Mouse (Mus musculus): ENCODE results near the gene Atg7.

DNA sequence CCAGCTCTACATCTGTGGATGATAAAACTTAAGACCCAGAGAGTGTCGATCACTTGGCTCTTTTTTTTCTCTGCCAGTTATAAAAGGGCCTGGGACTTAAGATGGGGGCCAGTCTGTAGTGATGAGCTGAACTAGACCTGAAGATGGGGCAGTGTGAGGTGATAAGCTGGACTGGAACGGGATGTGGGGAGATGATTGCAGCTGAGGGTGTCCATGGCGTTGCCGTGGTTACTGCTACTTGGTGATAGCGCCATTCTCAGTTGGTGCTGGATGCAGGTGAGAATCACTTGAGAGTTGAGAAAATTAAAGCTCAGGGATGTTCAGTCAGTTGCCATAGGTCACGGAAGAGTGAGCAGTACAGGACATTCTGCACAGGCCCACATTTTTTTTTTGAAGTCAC, 48.6 kb downstream of the Atg7 start:
- TF ChIP-seq CTCF (conservative IDR thresholded peaks at IDR 0.05 in 1 of 2, IDR thresholded peaks at IDR 0.05 in 1 of 2; ENCODE audit: low read depth in 2 of 2, low read length in 2 of 2) (no peak), PAX5 (IDR thresholded peaks at IDR 0.05; ENCODE audit: low read length) (no peak)
